Mouse (Mus musculus) liver, adult 2 months (tissue): Measurements from ENCODE around the gene Zc3h12d.

ENCODE experiments used
- CTCF ChIP-seq: fragments of 200-500 bp; IDR thresholded peaks from 2 replicates; pipeline ENCODE4 v1.5.1; 2011; ENCODE audit warnings: low read depth, low read length, control low read depth
- POLR2A ChIP-seq: fragments of 200-500 bp; IDR thresholded peaks from 2 replicates; pipeline ENCODE4 v1.6.1; 2011; ENCODE audit warnings: low read length, control low read depth; ENCODE audit not compliant: insufficient read depth; ENCODE audit errors: extremely low read depth

GRCm38 (mm10) chr10:7864184-7864583 lies 31.9 kb downstream of the Zc3h12d start:
- no peak for TF ChIP-seq CTCF
- no peak for TF ChIP-seq POLR2A
